Mouse (Mus musculus) neural tube, embryonic 11.5 days (tissue): Measurements from ENCODE around the gene 1110032A03Rik. TPM values are rescaled to one million over a fixed set of nuclear protein-coding genes. Genes with fewer than 3 reads are reported as not detected.

Experiments
- ATAC-seq: fragments of 200-750 bp; cut with Nextera tagmentation; 2 replicates; pipeline ENCODE4 v1.8.0; 2017; ENCODE audit warnings: moderate number of reproducible peaks, mild to moderate bottlenecking, moderate TSS enrichment, moderate library complexity; ENCODE audit not compliant: insufficient read depth, low FRiP score, low TSS enrichment
- DNase-seq: peaks from one replicate; pipeline ENCODE4 v3.0.0-alpha.2; 2015; ENCODE audit warnings: low spot score
- H3K27ac ChIP-seq: fragments of 300-500 bp; sonication (generic); 2 replicates; pipeline ENCODE4 v1.5.1; 2014; ENCODE audit warnings: low read depth, mild to moderate bottlenecking, low read length
- H3K27me3 ChIP-seq: fragments of 300-500 bp; sonication (generic); 2 replicates; pipeline ENCODE4 v1.6.1; 2014; ENCODE audit warnings: mild to moderate bottlenecking, low read length, mixed read lengths; ENCODE audit not compliant: control insufficient read depth, insufficient read depth
- H3K36me3 ChIP-seq: fragments of 300-500 bp; sonication (generic); 2 replicates; pipeline ENCODE4 v1.6.1; 2014; ENCODE audit warnings: mild to moderate bottlenecking, low read length, moderate library complexity, mixed read lengths; ENCODE audit not compliant: control insufficient read depth, insufficient read depth
- H3K4me1 ChIP-seq: fragments of 300-500 bp; sonication (generic); 2 replicates; pipeline ENCODE4 v1.6.1; 2014; ENCODE audit warnings: low read length, mixed read lengths; ENCODE audit not compliant: control insufficient read depth, insufficient read depth
- H3K4me2 ChIP-seq: fragments of 300-500 bp; sonication (generic); 2 replicates; pipeline ENCODE4 v1.6.1; 2014; ENCODE audit warnings: low read depth, mild to moderate bottlenecking, moderate library complexity
- H3K4me3 ChIP-seq: fragments of 300-500 bp; sonication (generic); 2 replicates; pipeline ENCODE4 v1.5.1; 2014; ENCODE audit warnings: low read depth, low read length
- H3K9ac ChIP-seq: fragments of 300-500 bp; sonication (generic); 2 replicates; pipeline ENCODE4 v1.6.1; 2014; ENCODE audit warnings: mild to moderate bottlenecking, low read length
- H3K9me3 ChIP-seq: fragments of 300-500 bp; sonication (generic); 2 replicates; pipeline ENCODE4 v1.6.1; 2016; ENCODE audit warnings: low read length; ENCODE audit not compliant: control insufficient read depth
- whole genome bisulfite sequencing: fragments of 180-500 bp; shearing (Covaris S2); extraction: QIAGEN DNeasy Blood & Tissue Kit; methylation state at CpG from one replicate; pipeline ENCODE4 v1.1.7; 2014; 5-methylcytosine and 5-hydroxymethylcytosine counted together
- polyA plus RNA-seq: library from polyadenylated mRNA; unstranded; fragments of >200 nt; fragmentation: Nextera tagmentation; extraction: Ambion mirVana; gene quantifications from 2 replicates; pipeline ENCODE4 v1.2.1, GENCODE M21; 2014

The 1110032A03Rik gene
- polyA plus RNA-seq, 1 experiment from 2014 or later, result 34.2 TPM

DNA sequence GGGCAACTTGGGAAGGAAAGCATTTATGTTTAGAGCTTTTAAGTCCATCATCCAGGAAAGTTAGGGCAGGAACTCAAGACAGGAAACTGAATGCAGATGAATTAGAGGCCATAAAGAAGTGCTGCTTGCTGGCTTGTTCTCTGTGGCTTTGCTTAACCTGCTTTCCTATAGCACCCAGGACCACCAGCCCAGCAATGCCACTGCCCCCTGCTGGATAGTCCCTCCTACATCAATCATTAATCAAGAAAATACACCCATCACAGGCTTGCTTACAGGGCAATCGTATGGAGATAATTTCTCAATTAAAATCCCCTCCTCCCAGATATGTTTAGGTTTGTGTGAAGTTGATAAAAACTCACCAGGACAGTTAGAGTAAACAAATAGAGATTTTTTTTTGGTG, 12.0 kb downstream of the 1110032A03Rik start:
- Histone ChIP-seq H3K9ac (no peak overlapping the region), H3K4me3 (no peak overlapping the region), H3K27ac (no peak overlapping the region), H3K36me3 (no peaks in the 10 kb centered on the region), H3K4me1 (no peaks in the 10 kb centered on the region; the same call in 1 of the 2 replicates), H3K9me3 (no peaks in the 10 kb centered on the region), H3K4me2 (no peak overlapping the region), H3K27me3 (no peaks in the 10 kb centered on the region)
- ATAC-seq, result no peak
- no peak for DNase-seq
- WGBS, result 69% methylated on average over 1 of the region's 1 CpGs

GRCm38 (mm10) chr9:50761520-50762243, 13.6 kb downstream of the 1110032A03Rik start:
- DNase-seq, result no peak
- 76% methylated on average over 6 of the region's 6 CpGs for WGBS
- no peaks in the 10 kb centered on the region for H3K27me3 ChIP-seq

GRCm38 (mm10) chr9:50756711-50757110, 18.6 kb downstream of the 1110032A03Rik start:
- H3K4me1 ChIP-seq, result no peaks in the 10 kb centered on the region
- DNase-seq (no peak), ATAC-seq (no peak)
- WGBS, result 37% methylated on average over 5 of the region's 5 CpGs
- no peak overlapping the region for H3K4me3 ChIP-seq
- no peaks in the 10 kb centered on the region for H3K27me3 ChIP-seq
- no peaks in the 10 kb centered on the region for H3K9me3 ChIP-seq
- no peak overlapping the region for H3K27ac ChIP-seq
- no peak overlapping the region for H3K9ac ChIP-seq
- H3K4me2 ChIP-seq, result no peak overlapping the region
- no peaks in the 10 kb centered on the region for H3K36me3 ChIP-seq

More at GRCm38 (mm10) chr9:50761520-50762243, 13.6 kb downstream of the 1110032A03Rik start:
- no peak for ATAC-seq
- Histone ChIP-seq H3K9me3 (no peaks in the 10 kb centered on the region), H3K4me1 (no peaks in the 10 kb centered on the region), H3K4me2 (no peak overlapping the region), H3K4me3 (no peak overlapping the region), H3K36me3 (no peaks in the 10 kb centered on the region), H3K27ac (no peak overlapping the region), H3K9ac (no peak overlapping the region)

GRCm38 (mm10) chr9:50753947-50754346, 21.4 kb downstream of the 1110032A03Rik start:
- no peak overlapping the region for H3K27ac ChIP-seq
- H3K9ac ChIP-seq, result no peak overlapping the region
- H3K4me3 ChIP-seq, result no peak overlapping the region
- no peaks in the 10 kb centered on the region for H3K9me3 ChIP-seq
- no peak overlapping the region for H3K4me2 ChIP-seq
- H3K27me3 ChIP-seq, result no peaks in the 10 kb centered on the region
- no peak for ATAC-seq
- no peaks in the 10 kb centered on the region for H3K4me1 ChIP-seq
- no peak for DNase-seq
- no peaks in the 10 kb centered on the region for H3K36me3 ChIP-seq
- WGBS, result 77% methylated on average over 7 of the region's 7 CpGs

- ATAC-seq (no peak), DNase-seq (no peak)
- no peaks in the 10 kb centered on the region for H3K4me1 ChIP-seq
- no peak overlapping the region for H3K9ac ChIP-seq
- H3K9me3 ChIP-seq, result no peaks in the 10 kb centered on the region
- no peaks in the 10 kb centered on the region for H3K36me3 ChIP-seq
- H3K27ac ChIP-seq, result no peak overlapping the region
- H3K4me2 ChIP-seq, result no peak overlapping the region
- H3K27me3 ChIP-seq, result no peaks in the 10 kb centered on the region
- no peak overlapping the region for H3K4me3 ChIP-seq
- 75% methylated on average over 17 of the region's 17 CpGs for WGBS
Observed at GRCm38 (mm10) chr9:50752784-50753615, 22.3 kb downstream of the 1110032A03Rik start.

GRCm38 (mm10) chr9:50752054-50752602, 23.2 kb downstream of the 1110032A03Rik start, which contains the start of gene Hspb2:
TSS of gene Hspb2 (minus strand) at chr9:50752354.
- H3K36me3 ChIP-seq, result no peaks in the 10 kb centered on the region
- H3K4me3 ChIP-seq, result no peak within 1 kb of the TSS
- H3K4me2 ChIP-seq, result no peak within 1 kb of the TSS
- H3K27me3 ChIP-seq, result no peaks in the 10 kb centered on the region
- no peak for ATAC-seq
- H3K9me3 ChIP-seq, result no peaks in the 10 kb centered on the region
- DNase-seq, result no peak
- no peak within 1 kb of the TSS for H3K9ac ChIP-seq
- no peak within 1 kb of the TSS for H3K27ac ChIP-seq
- 76% methylated on average over 14 of the region's 14 CpGs for WGBS
- H3K4me1 ChIP-seq, result no peaks in the 10 kb centered on the region

DNA sequence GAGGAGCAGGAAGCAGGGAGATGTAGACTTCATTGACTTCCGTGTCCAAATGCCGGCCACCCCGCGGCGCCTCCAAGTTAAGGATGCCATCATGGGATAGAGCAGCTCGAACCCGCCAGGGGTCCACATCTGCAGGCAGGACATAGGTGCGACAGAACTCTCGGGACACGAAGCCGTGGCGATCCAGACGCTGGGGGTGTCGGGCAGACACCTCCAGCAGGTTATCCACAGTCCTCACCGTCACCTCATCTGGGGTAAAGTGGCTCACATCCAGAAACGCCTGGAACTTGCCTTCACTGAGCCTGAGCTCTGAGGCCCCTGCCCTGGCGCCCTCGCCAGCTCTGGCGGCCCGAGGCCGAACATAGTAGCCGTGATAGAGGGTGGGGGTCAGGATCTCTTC, 24.0 kb downstream of the 1110032A03Rik start, which contains the start of gene Cryab:
Cryab (plus strand) TSS at position 3 of the 400 bp plus-strand sequence.
- no peaks in the 10 kb centered on the region for H3K9me3 ChIP-seq
- no peaks in the 10 kb centered on the region for H3K36me3 ChIP-seq
- WGBS, result 75% methylated on average over 22 of the region's 22 CpGs
- H3K9ac ChIP-seq, result no peak within 1 kb of the TSS
- DNase-seq, result no peak
- H3K4me1 ChIP-seq, result no peaks in the 10 kb centered on the region
- H3K4me3 ChIP-seq, result no peak within 1 kb of the TSS
- no peak within 1 kb of the TSS for H3K4me2 ChIP-seq
- ATAC-seq, result no peak
- no peak within 1 kb of the TSS for H3K27ac ChIP-seq
- H3K27me3 ChIP-seq, result no peaks in the 10 kb centered on the region

DNA sequence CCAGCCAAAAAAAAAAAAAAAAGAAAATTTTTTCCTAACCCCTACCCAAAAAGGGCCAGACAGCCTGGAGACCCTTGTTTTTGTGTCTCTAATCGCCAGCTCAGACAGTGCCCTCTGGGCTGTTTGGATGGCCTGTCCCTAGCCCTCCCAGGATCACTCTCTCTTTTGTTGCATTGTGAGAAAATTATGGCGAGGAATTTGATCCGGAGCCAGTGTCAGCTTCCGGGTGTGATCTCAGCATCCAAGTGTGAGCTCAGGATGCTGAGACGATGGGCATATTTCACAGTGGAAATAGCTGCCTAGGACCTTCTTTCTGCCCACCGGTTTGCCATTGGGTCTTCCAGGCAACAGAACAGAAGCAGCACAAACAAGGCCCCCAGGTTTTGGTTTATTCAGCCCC, 24.6 kb downstream of the 1110032A03Rik start:
- Histone ChIP-seq H3K27ac (no peak overlapping the region), H3K4me1 (no peaks in the 10 kb centered on the region), H3K36me3 (no peaks in the 10 kb centered on the region), H3K4me2 (no peak overlapping the region), H3K9me3 (no peaks in the 10 kb centered on the region), H3K27me3 (no peaks in the 10 kb centered on the region), H3K4me3 (no peak overlapping the region), H3K9ac (no peak overlapping the region)
- DNase-seq (no peak), ATAC-seq (no peak)
- WGBS, result 77% methylated on average over 6 of the region's 6 CpGs
